Mouse (Mus musculus): ENCODE measurements around the gene Olfr1396.

- no peak for TF ChIP-seq GATA1 (IDR thresholded peaks at IDR 0.05; ENCODE audit: borderline replicate concordance, low read length)
- TF ChIP-seq FLI1 (IDR thresholded peaks at IDR 0.05; ENCODE audit: low read length): no peak
These were observed 29.8 kb downstream of the Olfr1396 start for GRCm38 (mm10) chr11:49084875-49085274.
